Mouse (Mus musculus) hematopoietic stem cell, adult 5-6 weeks (primary cell): ENCODE data around the gene Rgl2. TPM values are rescaled to one million over a fixed set of nuclear protein-coding genes. Genes with fewer than 3 reads are reported as not detected.
"Not testable (repeated sequence)": the region's sequence is repeated elsewhere in the genome, so short reads cannot be mapped to it uniquely, and the experiment has no call there.

Experiments
- ATAC-seq, 2 experiments: fragments of 125-278 bp in 1 of 2; replicated peaks in 1 of 2; 2 replicates each; pipeline ENCODE4 v1.8.0; 2016 to 2017; ENCODE audit warnings: inconsistent platforms in 2 of 2, mild to moderate bottlenecking in 2 of 2, moderate number of reproducible peaks in 2 of 2, low read depth in 1 of 2, moderate TSS enrichment in 1 of 2; ENCODE audit not compliant: low FRiP score in 2 of 2, poor library complexity in 2 of 2, severe bottlenecking in 2 of 2, insufficient read depth in 1 of 2, low TSS enrichment in 1 of 2
- total RNA-seq: library from RNA; stranded (forward); fragments of 172-1452, 232-1000 nt; gene quantifications from 2 replicates; pipeline ENCODE4 v1.2.3, GENCODE M21; 2017

Rgl2 gene
- total RNA-seq, 1 experiment from 2014 or later = 36.6 TPM

GRCm38 (mm10) chr17:33932970-33933369 lies 3.6 kb downstream of the Rgl2 start:
- no peak for ATAC-seq

DNA sequence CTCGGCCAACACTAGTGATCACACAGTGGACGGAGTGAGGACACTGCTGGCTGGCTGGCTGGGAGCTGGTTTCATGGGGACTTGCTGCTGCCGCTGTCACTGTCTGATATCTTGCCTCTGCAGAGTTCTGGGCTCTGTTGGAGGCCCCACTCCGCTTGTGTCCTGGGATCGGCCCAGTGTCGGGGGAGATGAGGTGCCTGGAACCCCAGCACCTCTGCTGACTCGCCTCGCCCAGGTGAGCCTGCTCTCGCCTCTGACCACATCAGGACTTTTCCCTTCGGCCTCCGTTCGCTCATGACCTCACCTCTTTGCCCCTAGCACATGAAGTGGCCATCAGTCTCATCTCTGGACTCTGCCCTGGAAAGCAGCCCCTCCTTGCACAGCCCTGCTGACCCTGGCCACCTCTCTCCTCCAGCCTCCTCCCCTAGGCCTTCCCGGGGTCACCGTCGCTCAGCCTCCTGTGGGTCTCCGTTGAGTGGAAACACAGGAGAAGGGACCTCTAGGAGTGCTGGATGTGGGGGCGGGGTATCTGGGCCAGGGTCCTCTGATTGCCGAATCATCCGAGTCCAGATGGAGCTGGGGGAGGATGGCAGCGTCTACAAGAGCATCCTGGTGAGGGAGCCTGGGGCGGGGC lies 6.2 kb downstream of the Rgl2 start:
- no peak for ATAC-seq

DNA sequence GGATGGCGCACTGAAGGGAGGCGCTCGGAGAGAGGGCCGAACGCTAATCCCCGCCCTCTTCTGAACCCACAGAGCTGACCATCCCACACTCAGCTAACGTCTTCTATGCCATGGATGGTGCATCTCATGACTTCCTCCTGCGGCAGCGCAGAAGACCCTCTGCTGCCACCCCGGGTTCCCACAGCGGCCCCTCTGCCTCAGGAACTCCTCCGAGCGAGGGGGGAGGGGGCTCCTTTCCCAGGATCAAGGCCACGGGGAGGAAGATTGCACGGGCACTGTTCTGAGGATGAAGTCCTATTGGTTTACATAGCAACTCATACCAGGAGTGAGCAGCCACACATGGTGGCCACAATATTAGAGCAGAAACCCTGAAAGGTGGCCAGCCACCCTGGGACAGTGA lies 7.7 kb downstream of the Rgl2 start:
- no peak for ATAC-seq

GRCm38 (mm10) chr17:33938783-33939182 lies 9.4 kb downstream of the Rgl2 start:
- ATAC-seq = no peak

GRCm38 (mm10) chr17:33940206-33940805 lies 11.0 kb downstream of the Rgl2 start, which contains the start of the genes Pfdn6 and Wdr46:
TSS of gene Pfdn6 (minus strand) at chr17:33940343.
TSS of gene Wdr46 (plus strand) at chr17:33940660.
- peak; percentile 87 to 88 for ATAC-seq

GRCm38 (mm10) chr17:33940981-33941380 lies 11.6 kb downstream of the Rgl2 start:
- ATAC-seq = peak in 1 of 2 experiments; percentile 23; a peak in 1 of 4 replicates

DNA sequence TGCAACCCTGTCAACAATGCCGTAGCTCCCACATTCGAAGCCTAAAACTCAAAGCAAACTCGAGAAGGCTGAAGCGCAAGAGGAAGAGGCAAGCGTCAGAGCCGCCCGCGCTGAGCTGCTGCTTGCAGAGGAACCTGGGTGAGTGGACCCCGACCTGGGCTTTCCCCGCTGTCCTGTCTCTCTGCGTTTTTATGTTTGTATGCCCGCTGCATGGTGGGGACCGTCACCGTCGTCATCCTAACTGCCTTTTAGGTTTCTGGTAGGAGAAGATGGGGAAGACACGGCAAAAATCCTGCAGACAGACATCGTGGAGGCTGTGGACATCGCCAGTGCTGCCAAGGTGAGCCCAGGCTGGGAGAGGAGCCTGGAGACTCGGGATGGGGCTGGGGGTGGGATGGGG lies 12.0 kb downstream of the Rgl2 start:
- no peak for ATAC-seq

GRCm38 (mm10) chr17:33943454-33943853 lies 14.1 kb downstream of the Rgl2 start:
- ATAC-seq = no peak

- ATAC-seq = peak; percentile 54
Measured at GRCm38 (mm10) chr17:33947430-33948089, 18.2 kb downstream of the Rgl2 start.

- no peak for ATAC-seq
Measured at GRCm38 (mm10) chr17:33948090-33948904, 19.0 kb downstream of the Rgl2 start.

DNA sequence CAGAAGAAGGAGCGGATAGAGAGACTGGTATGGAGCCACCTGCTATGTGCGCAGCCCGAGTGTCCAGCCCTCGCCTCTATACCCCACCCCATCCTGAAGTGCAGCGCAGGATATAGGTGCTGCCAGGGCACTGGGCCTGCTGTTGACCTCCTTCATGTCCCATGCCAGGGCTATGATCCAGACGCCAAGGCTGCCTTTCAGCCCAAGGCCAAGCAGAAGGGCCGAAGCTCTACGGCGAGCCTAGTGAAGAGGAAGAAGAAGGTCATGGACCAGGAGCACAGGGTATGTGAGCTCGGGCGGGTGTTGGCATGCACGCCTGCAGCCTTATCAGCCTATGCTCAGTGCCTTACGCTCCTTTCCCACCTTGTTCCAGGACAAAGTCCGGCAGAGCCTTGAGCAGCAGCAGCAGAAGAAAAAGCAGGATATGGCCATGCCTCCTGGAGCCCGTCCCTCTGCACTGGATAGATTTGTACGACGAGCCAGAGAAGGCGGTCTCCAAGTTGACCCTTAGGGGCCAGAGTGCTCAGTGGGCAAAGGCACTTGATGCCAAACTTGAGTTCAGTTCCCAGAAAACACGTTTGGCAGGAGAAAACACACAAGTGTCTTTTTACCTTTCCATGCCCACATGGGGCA lies 19.7 kb downstream of the Rgl2 start:
- no peak for ATAC-seq

DNA sequence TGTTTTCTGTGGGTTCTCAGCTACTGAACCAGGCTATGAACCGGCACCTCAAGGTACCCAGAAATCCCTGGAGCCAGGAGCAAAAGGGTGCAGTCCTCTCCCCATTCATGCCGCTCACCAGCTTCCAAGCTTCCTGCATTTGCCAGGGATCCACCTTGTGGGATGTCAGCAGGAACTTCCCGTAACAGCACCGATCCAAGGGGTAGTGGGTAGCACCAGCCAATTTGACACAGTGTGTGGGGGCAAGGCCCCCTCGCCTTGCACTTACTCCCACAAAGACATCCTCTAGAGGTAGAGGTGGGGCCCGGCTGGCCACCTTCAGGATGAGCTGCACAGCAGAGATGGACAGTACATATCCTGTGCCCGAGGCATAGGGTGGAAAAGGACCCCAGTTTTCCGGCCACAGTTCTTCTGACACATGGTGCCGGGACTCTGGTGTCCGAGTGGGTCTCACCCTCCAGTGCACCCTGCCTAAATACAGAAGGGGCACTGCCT lies 20.8 kb downstream of the Rgl2 start:
- ATAC-seq = no peak

GRCm38 (mm10) chr17:33951021-33951946 lies 21.9 kb downstream of the Rgl2 start, which contains the start of gene B3galt4:
TSS of gene B3galt4 (minus strand) at chr17:33951488.
- ATAC-seq = peak; percentile 35 to 55

- ATAC-seq = not testable (repeated sequence)
Measured at GRCm38 (mm10) chr17:33952015-33952414, 22.7 kb downstream of the Rgl2 start.

GRCm38 (mm10) chr17:33952879-33953278 lies 23.5 kb downstream of the Rgl2 start:
- no peak for ATAC-seq

DNA sequence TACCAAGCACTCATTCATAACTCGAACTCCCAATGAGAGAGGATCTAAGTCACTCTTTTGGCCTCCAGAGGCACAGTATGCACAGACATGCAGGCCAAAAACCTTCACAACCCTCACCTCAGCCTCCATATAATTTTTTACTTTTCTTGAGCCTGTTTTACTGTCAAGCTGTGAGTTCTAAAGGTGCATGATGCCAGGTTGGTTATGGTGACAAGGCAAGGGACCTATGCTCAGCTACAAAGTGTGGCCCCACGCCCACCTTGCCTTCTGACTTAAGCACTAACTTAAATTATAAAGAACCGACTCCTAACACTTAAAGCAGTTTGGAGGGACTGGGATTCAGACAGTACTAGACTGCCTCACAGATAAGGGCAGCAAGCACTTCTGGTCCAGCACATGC lies 24.0 kb downstream of the Rgl2 start:
- no peak for ATAC-seq
